Mouse (Mus musculus) hindbrain, embryonic 15.5 days (tissue): ENCODE results near the gene Arfgap1. TPM values are rescaled to one million over a fixed set of nuclear protein-coding genes. Genes with fewer than 3 reads are reported as not detected.

Source experiments
- ATAC-seq: fragments of 200-750 bp; cut with Nextera tagmentation; 2 replicates; pipeline ENCODE4 v1.8.0; 2017; ENCODE audit warnings: low read depth, moderate number of reproducible peaks, moderate TSS enrichment; ENCODE audit not compliant: low FRiP score
- H3K27ac ChIP-seq: fragments of 300-500 bp; sonication (generic); replicated peaks from 2 replicates; pipeline ENCODE4 v1.5.1; 2015; ENCODE audit warnings: mild to moderate bottlenecking, inconsistent platforms
- H3K27me3 ChIP-seq: fragments of 300-500 bp; sonication (generic); 2 replicates; pipeline ENCODE4 v1.6.1; 2015; ENCODE audit warnings: control low read depth, inconsistent platforms
- H3K36me3 ChIP-seq: fragments of 300-500 bp; sonication (generic); 2 replicates; pipeline ENCODE4 v1.6.1; 2015; ENCODE audit warnings: control low read depth, inconsistent platforms
- H3K4me1 ChIP-seq: fragments of 300-500 bp; sonication (generic); replicated peaks from 2 replicates; pipeline ENCODE4 v1.6.1; 2015; ENCODE audit warnings: control low read depth, inconsistent platforms
- H3K4me2 ChIP-seq: fragments of 300-500 bp; sonication (generic); 2 replicates; pipeline ENCODE4 v1.6.1; 2015; ENCODE audit warnings: moderate library complexity, mild to moderate bottlenecking, inconsistent platforms
- H3K4me3 ChIP-seq: fragments of 300-500 bp; sonication (generic); 2 replicates; pipeline ENCODE4 v1.5.1; 2015; ENCODE audit warnings: mild to moderate bottlenecking, inconsistent platforms
- H3K9ac ChIP-seq: fragments of 300-500 bp; sonication (generic); 2 replicates; pipeline ENCODE4 v1.6.1; 2015; ENCODE audit warnings: inconsistent platforms
- H3K9me3 ChIP-seq: fragments of 300-500 bp; sonication (generic); 2 replicates; pipeline ENCODE4 v1.6.1; 2016; ENCODE audit warnings: control low read depth, inconsistent platforms
- WGBS: fragments of 180-500 bp; shearing (Covaris S2); methylation state at CpG from one replicate; pipeline ENCODE4 v1.1.7; 2015; 5-methylcytosine and 5-hydroxymethylcytosine counted together
- polyA plus RNA-seq: library from polyadenylated mRNA; unstranded; fragments of >200 nt; fragmentation: Nextera tagmentation; extraction: Ambion mirVana; gene quantifications from 2 replicates; pipeline ENCODE4 v1.2.1, GENCODE M21; 2015

The Arfgap1 gene
- polyA plus RNA-seq, 1 experiment from 2014 or later: 119 TPM

DNA sequence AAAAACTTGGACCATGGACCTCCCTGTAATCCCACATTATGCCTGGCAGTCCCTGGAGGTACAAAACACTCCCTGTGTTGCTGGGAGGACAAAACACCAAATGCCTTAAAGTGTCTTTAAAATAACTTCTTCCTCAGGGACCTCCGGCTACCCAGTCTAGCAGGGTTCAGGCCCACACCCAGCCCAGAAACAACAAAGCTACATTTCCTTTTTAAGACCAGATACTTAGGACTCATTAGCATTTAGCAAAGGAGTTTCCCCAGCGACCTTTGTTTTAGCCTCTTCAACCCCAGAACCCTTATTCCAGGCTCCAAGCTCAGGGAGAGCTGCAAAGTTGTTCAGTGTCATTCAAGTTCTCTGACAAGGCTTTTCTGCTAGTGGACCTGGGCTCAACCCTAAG, 13.4 kb upstream of the Arfgap1 start:
- H3K4me1 ChIP-seq: peaks cover 35% of the 10 kb centered on the region
- 3% methylated on average over 2 of the region's 2 CpGs for WGBS
- H3K4me2 ChIP-seq: peak overlapping the region; percentile 70
- H3K27ac ChIP-seq: peak overlapping the region; percentile 83
- peak overlapping the region; percentile 61 for H3K9ac ChIP-seq
- H3K27me3 ChIP-seq: no peaks in the 10 kb centered on the region
- no peaks in the 10 kb centered on the region for H3K36me3 ChIP-seq
- no peaks in the 10 kb centered on the region for H3K9me3 ChIP-seq
- H3K4me3 ChIP-seq: peak overlapping the region; percentile 57
- ATAC-seq: no peak

DNA sequence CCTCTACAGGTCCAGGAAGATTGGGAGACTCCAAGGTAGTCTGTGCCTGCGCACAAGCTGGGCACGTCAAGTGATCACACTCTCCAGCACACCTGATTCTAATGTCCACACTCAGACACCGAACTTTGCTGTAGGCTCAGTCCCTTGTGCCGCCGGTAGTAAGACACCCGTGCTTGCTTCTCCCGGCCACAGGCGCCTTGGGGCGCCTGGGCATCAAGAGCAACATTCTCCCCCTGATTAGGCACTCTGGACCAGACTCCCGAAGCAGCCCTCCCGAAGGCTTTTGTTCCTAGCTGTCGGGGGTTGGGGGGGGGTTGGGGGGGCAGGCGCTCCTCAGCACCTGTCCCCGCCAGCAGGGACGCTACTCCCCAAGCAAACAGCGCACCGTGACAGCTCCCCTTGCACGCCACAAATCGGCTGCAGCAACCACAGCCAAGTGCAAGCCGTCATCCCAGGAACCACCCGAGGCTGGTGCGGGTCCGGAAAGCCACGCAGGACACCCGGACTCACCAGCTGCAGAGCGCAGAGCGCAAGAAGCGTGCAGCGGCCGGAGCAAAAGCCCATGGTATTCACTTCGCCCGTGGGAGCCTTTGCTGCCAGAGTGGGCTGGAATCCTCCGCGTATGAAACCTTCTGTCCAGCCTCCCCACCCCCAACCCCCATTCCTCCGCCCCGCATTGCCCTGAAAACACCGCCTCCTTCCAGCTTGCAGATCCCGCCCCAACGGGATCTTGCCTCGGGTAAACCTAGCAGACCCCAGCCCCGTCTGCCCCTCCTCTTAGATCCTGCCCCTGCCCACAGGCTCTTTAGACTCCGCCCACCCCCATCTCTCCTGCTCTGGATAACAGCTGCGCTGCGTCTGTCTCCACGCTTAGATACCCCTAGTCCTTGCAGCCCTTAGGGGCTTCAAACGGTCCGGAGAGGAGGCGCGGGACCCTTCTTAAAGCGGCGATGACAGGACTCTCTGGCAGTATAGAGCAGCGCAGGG, 12.7 kb upstream of the Arfgap1 start, which contains the start of gene Nkain4:
Gene Nkain4 (minus strand): TSS at position 639 of the 987 bp plus-strand sequence.
- Histone ChIP-seq H3K4me3 (peak within 1 kb of the TSS; percentile 57), H3K27ac (peak within 1 kb of the TSS; percentile 83), H3K27me3 (no peaks in the 10 kb centered on the region), H3K4me2 (peak within 1 kb of the TSS; percentile 70), H3K36me3 (no peaks in the 10 kb centered on the region), H3K9me3 (no peaks in the 10 kb centered on the region), H3K4me1 (peaks cover 35% of the 10 kb centered on the region), H3K9ac (peak within 1 kb of the TSS; percentile 61)
- under 1% methylated on average over 52 of the region's 52 CpGs for WGBS
- peak; percentile 92 for ATAC-seq

DNA sequence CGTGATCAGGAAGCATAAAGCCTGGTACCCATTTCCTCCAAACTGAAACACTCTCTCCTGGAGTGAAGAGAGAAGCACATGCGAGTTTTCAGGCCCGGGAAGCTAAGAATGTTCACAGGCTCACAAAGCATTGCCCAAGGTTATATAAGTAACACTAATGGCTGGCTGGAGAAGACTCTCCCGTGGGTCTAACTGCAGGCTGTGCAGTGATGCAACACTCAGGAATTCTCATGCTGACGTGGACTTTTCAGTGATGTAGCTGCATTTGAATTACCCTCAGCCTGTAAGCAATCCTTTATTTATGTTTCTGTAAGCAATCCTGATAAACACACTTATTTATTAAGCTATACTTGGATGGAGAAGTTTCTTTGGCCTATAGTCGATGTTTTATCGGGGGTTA, 7.4 kb upstream of the Arfgap1 start:
- 76% methylated on average over 7 of the region's 7 CpGs for WGBS
- Histone ChIP-seq H3K9ac (no peak overlapping the region), H3K27me3 (no peaks in the 10 kb centered on the region), H3K9me3 (no peaks in the 10 kb centered on the region), H3K4me3 (no peak overlapping the region), H3K4me1 (0 out of 2 replicates have a peak, but pooled peaks cover 6% of the 10 kb centered on the region), H3K4me2 (no peak overlapping the region), H3K27ac (no peak overlapping the region), H3K36me3 (no peaks in the 10 kb centered on the region)
- no peak for ATAC-seq

DNA sequence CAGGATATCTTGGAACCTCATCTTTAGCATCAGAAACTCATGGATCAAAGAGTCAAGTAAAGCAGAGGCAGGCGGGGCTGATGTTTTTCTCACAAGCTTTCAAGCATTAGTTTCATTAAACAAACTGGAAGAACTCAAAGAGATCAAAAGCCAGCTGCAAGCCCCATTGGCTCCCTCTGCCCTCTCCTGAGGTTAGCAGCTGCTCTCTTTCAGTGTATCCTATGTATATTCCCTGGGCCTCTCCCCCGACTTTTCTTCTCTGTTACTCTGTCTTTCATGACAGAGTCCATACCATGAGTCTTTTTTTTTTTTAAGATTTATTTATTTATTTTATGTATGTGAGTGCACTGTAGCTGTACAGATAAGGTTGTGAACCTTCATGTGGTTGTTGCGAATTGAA, 6.8 kb upstream of the Arfgap1 start:
- Histone ChIP-seq H3K36me3 (no peaks in the 10 kb centered on the region), H3K9me3 (no peaks in the 10 kb centered on the region), H3K4me1 (0 out of 2 replicates have a peak, but pooled peaks cover under 1% of the 10 kb centered on the region), H3K9ac (no peak overlapping the region), H3K4me2 (no peak overlapping the region), H3K27me3 (no peaks in the 10 kb centered on the region), H3K4me3 (no peak overlapping the region), H3K27ac (no peak overlapping the region)
- no peak for ATAC-seq
- 80% methylated on average over 3 of the region's 3 CpGs for WGBS

DNA sequence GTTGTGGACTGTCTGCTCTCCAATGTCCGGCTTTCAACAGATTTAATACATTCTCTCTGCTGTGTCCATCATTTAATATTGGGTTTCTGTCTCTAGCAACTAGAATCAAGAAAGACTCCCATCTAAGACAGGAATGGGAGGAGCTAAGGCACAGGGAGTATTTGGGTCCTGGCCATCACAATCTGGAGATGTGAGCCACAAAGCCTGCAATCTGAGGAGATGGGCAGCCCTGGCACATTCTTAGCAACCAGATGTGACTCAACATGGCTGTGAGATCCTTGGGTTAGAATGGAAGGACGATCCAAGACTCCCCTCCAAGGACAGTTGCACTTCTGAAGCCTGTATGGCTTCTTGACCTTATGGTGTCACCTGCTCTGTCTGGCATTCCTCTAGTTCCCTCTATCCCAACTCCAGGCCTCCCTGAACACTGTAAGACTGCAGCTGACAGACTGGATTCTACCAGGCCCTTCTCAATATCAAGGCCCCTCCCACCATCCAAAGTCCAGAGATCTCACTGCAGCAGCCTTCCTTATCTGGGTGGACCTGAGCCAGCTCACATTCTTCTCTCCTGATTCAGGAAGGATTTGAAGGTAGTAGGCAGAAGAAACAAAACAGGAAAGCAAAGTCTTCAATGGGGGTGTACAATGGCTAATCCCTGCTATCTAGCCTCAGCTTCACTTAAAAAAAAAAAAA, 4.3 kb upstream of the Arfgap1 start:
- Histone ChIP-seq H3K4me3 (no peak overlapping the region), H3K9ac (no peak overlapping the region), H3K36me3 (no peaks in the 10 kb centered on the region), H3K4me1 (peaks cover 11% of the 10 kb centered on the region), H3K4me2 (no peak overlapping the region), H3K27me3 (no peaks in the 10 kb centered on the region), H3K9me3 (no peaks in the 10 kb centered on the region), H3K27ac (no peak overlapping the region)
- ATAC-seq: no peak
- WGBS: 78% methylated on average over 2 of the region's 2 CpGs

DNA sequence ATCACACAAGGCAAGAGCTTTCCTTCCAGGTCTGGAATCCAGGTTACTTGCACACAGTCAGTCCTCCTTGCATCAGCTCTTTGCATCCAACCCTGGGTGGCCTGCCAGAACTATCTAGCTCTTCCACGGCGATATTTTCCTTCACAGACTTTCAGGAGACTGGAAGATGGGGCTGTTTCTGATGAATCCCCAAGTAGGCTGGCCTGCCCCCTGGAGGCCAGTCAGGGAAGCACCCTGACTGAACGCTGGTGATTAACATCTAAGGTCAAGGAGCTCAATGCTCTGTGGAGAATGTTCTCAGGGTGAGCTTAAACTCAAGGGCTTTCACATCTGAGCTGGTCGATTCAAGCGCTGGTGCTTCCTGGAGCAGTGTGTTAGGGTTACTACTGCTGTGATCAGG, 3.1 kb upstream of the Arfgap1 start:
- H3K9me3 ChIP-seq: no peaks in the 10 kb centered on the region
- no peak overlapping the region for H3K4me2 ChIP-seq
- H3K4me1 ChIP-seq: peaks cover 23% of the 10 kb centered on the region
- ATAC-seq: no peak
- no peaks in the 10 kb centered on the region for H3K36me3 ChIP-seq
- H3K9ac ChIP-seq: no peak overlapping the region
- no peak overlapping the region for H3K27ac ChIP-seq
- H3K4me3 ChIP-seq: no peak overlapping the region
- H3K27me3 ChIP-seq: no peaks in the 10 kb centered on the region
- 5% methylated on average over 5 of the region's 5 CpGs for WGBS

DNA sequence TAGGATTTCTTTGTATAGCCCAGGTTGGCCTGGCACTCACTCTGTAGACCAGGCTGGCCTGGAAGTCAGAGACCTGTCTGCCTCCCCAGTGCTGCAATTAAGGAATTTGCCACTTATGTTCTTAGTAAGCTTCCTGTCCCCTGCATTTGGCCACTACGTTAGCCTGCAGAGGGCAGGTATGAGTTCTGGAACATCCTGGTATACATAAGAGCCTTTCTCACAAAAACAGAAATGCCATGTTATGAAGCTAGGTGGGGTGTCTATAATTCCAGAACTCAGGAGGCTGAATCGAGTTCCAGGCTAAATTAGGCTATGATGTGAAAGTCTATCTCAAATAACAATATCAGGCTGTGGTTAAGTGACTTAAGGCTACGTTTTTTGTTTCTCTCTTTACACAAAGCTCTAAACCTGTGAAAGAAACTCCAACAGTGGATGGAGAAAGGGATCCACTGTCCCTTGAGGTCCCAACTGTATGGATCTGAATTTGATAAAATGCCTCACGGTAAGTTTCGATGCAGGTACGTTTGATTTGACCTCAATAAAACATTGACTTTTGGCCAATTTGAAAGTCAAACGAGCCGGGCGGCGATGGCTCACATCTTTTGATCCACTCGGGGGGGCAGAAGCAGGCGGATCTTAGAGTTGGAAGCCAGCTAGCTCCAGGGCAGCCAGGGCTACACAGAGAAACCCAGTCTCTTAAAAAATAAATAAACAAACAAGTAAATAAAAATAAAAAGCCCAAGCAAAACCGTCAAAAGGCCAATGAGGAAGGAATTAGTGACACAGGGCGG, 738 bp upstream of the Arfgap1 start:
- peak overlapping the region; percentile 91 for H3K4me3 ChIP-seq
- peak overlapping the region; percentile 90 for H3K27ac ChIP-seq
- peak overlapping the region; percentile 74 for H3K4me2 ChIP-seq
- H3K9ac ChIP-seq: peak overlapping the region; percentile 95
- peak; percentile 35; the same call in 1 of the 2 replicates for ATAC-seq
- peaks cover 10% of the 10 kb centered on the region; the same call in 1 of the 2 replicates for H3K36me3 ChIP-seq
- 11% methylated on average over 14 of the region's 14 CpGs for WGBS
- H3K27me3 ChIP-seq: no peaks in the 10 kb centered on the region
- peaks cover 26% of the 10 kb centered on the region for H3K4me1 ChIP-seq
- no peaks in the 10 kb centered on the region for H3K9me3 ChIP-seq

DNA sequence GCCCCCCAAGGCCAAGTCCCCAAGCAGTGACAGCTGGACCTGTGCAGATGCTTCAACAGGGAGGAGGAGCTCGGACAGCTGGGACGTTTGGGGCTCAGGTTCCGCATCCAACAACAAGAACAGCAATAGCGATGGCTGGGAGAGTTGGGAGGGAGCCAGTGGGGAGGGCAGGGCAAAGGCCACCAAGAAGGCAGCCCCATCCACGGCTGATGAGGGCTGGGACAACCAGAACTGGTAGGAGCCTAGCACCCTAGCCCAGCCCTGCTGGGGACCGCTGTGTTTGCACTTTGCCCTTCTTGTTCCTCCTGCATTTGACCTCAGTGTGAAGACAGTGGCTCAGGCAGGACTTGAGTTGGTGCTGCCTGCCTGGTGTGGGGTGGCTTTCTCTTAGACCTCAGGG, 14.1 kb downstream of the Arfgap1 start:
- Histone ChIP-seq H3K27me3 (no peaks in the 10 kb centered on the region), H3K9me3 (no peaks in the 10 kb centered on the region), H3K27ac (no peak overlapping the region), H3K4me1 (no peaks in the 10 kb centered on the region), H3K4me3 (no peak overlapping the region), H3K9ac (no peak overlapping the region), H3K36me3 (peaks cover 66% of the 10 kb centered on the region), H3K4me2 (no peak overlapping the region)
- 88% methylated on average over 6 of the region's 6 CpGs for WGBS
- ATAC-seq: no peak

DNA sequence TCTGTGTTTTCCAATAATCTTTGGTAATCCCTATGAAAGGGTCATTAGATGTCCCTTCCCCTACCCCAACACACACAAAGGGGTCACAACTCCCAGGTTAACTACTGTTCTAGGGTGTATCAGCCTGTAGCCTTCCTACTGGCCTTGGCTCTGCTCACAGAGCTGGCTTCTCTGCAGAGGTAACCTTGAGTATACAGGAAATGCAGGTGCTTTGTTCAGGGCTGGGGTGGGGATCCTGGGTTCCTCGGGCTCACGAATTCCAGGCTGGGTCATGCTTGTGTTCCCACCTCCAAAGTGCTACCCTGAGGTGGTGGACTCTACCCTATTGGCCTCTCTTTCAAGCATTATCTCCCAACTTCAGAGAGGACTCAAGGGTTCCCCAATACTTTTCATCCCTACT, 18.6 kb downstream of the Arfgap1 start:
- H3K9me3 ChIP-seq: no peaks in the 10 kb centered on the region
- no peak overlapping the region for H3K9ac ChIP-seq
- H3K4me3 ChIP-seq: no peak overlapping the region
- 92% methylated on average over 2 of the region's 2 CpGs for WGBS
- H3K4me2 ChIP-seq: no peak overlapping the region
- no peaks in the 10 kb centered on the region for H3K4me1 ChIP-seq
- H3K27me3 ChIP-seq: no peaks in the 10 kb centered on the region
- ATAC-seq: no peak
- H3K36me3 ChIP-seq: peaks cover 21% of the 10 kb centered on the region
- H3K27ac ChIP-seq: no peak overlapping the region

DNA sequence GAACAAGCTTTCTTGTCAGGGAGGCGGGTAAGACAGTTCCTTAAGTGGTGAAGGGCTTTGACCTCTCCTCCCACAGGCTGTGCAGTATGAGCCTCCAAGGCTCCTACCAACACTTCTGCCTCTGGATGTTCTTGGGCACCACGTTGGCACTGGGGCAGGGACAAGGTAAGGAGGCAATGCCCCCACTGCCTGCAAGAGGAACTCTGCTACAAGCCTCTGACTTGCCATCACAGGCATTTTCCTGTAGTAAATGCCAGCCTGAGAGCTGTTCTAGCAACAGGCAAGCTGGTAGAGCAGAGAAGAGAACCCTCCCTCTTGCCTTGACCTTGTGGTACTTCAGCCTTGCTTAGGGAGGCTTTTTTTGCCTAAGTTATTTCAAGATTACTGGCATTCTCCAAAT, 19.4 kb downstream of the Arfgap1 start, which contains the start of gene Col20a1:
Gene Col20a1 (plus strand): TSS at position 87 of the 400 bp plus-strand sequence.
- Histone ChIP-seq H3K4me1 (no peaks in the 10 kb centered on the region), H3K4me2 (no peak within 1 kb of the TSS), H3K27me3 (no peaks in the 10 kb centered on the region), H3K9ac (no peak within 1 kb of the TSS), H3K27ac (no peak within 1 kb of the TSS), H3K36me3 (peaks cover 13% of the 10 kb centered on the region), H3K9me3 (no peaks in the 10 kb centered on the region), H3K4me3 (no peak within 1 kb of the TSS)
- no peak for ATAC-seq
- 62% methylated on average over 2 of the region's 2 CpGs for WGBS

DNA sequence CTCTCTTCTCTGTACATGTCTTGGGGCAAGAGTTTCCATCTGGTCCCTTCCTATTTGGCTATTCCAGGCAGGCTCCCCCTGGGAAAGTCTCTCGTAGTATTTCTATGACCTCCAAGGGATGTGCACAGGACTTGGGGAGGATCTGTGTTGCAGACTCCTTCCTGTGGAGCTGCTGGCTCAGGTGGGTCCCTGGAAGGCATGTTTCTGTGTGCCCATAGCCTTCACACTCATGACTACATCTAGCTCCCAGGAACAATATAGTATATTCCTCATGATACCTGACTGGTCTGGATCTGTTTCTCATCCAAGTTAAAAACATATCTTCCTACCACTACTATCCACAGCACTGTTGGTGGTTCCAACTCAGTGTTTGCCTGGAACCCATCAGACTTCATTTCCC, 20.0 kb downstream of the Arfgap1 start:
- WGBS: 53% methylated on average over 1 of the region's 1 CpGs

More for the DNA sequence above, 20.0 kb downstream of the Arfgap1 start:
- no peak overlapping the region for H3K4me3 ChIP-seq
- no peak for ATAC-seq
- no peak overlapping the region for H3K9ac ChIP-seq
- no peaks in the 10 kb centered on the region for H3K4me1 ChIP-seq
- H3K9me3 ChIP-seq: no peaks in the 10 kb centered on the region
- H3K4me2 ChIP-seq: no peak overlapping the region
- no peaks in the 10 kb centered on the region for H3K27me3 ChIP-seq
- peaks cover 8% of the 10 kb centered on the region for H3K36me3 ChIP-seq
- no peak overlapping the region for H3K27ac ChIP-seq
